ENCODE assay signal across 22 mouse cellular contexts in genomic region chr10:70637640-70638328, GRCm38 (mm10). TPM values are rescaled to one million over a fixed set of nuclear protein-coding genes. Genes with fewer than 3 reads are reported as not detected.
DNase-seq lines count a peak whose midpoint lies in the region; ATAC-seq and TF ChIP-seq lines count a peak whose summit lies in the region.
"Had no signal": no experiment of that assay in that cellular context is flagged by ENCODE, and none has a peak within 500 bp of the region (broad histone marks: within the 10 kb centered on the region; RNA-seq: fewer than 3 reads in every experiment).

No protein-coding gene starts in this region.

- H3K36me3 ChIP-seq in hindbrain, embryonic 11.5 days (ENCODE audit: control insufficient read depth, insufficient read depth, low read length), result no peaks in the 10 kb centered on the region
- no peaks in the 10 kb centered on the region for H3K36me3 ChIP-seq in neural tube, embryonic 11.5 days (ENCODE audit: control insufficient read depth, insufficient read depth, low read length)
- H3K36me3 ChIP-seq in intestine, embryonic 16.5 days (ENCODE audit: control insufficient read depth, insufficient read depth, low read length), result no peaks in the 10 kb centered on the region
- H3K36me3 ChIP-seq: embryonic facial prominence, embryonic 13.5 days had no signal

- intact Hi-C loops in heart, postnatal 14 days (cut with DNase I), result no loop called here

- peak; percentile 54 for DNase-seq in embryo, embryonic 10 days (ENCODE audit: low spot score)
- DNase-seq in embryo, embryonic 9.5 days (ENCODE audit: extremely low spot score), result no peak
- peak; percentile 80 for DNase-seq in brain, embryonic 14.5 days (ENCODE audit: low read depth)
- DNase-seq in hindbrain, embryonic 11.5 days (ENCODE audit: low spot score), result peak; percentile 50
- DNase-seq in neural tube, embryonic 11.5 days (ENCODE audit: low spot score), result peak; percentile 62
- DNase-seq in heart, postnatal 14 days, result no peak
- no peak for DNase-seq in right cerebral cortex, postnatal 36 days (ENCODE audit: low spot score in 2 of 2)
- DNase-seq: adrenal gland, postnatal 25 days; cerebellum, postnatal 14 days; gastrocnemius, postnatal 10 days; heart, postnatal 10 days; kidney, postnatal 36 days; layer of hippocampus, postnatal 36 days had no signal

- peak; percentile 80 for ATAC-seq in hindbrain, embryonic 11.5 days (ENCODE audit: low FRiP score)
- ATAC-seq in neural tube, embryonic 11.5 days (ENCODE audit: insufficient read depth, low FRiP score, low TSS enrichment), result peak; percentile 82
- no peak for ATAC-seq in intestine, embryonic 16.5 days
- ATAC-seq: intestine, postnatal 0 days; lung, postnatal 0 days had no signal

- no peak for TF ChIP-seq POLR2A in brain, embryonic 14.5 days (IDR thresholded peaks at IDR 0.05; ENCODE audit: borderline replicate concordance, extremely low read depth, insufficient read depth, insufficient read length, poor library complexity, severe bottlenecking)

- H3K9me3 ChIP-seq in hindbrain, embryonic 11.5 days (ENCODE audit: control insufficient read depth, low read length), result no peaks in the 10 kb centered on the region
- no peaks in the 10 kb centered on the region for H3K9me3 ChIP-seq in neural tube, embryonic 11.5 days (ENCODE audit: control insufficient read depth, low read length)
- H3K9me3 ChIP-seq in intestine, embryonic 16.5 days (ENCODE audit: control insufficient read depth, low read length), result no peaks in the 10 kb centered on the region
- H3K9me3 ChIP-seq: embryonic facial prominence, embryonic 13.5 days had no signal

- no peak overlapping the region for H3K4me2 ChIP-seq in hindbrain, embryonic 11.5 days (replicated peaks; ENCODE audit: low read depth, low read length)
- peak overlapping the region; percentile 6 for H3K4me2 ChIP-seq in neural tube, embryonic 11.5 days (ENCODE audit: low read depth)
- no peak overlapping the region for H3K4me2 ChIP-seq in intestine, embryonic 16.5 days (ENCODE audit: low read depth, low read length)
- H3K4me2 ChIP-seq: embryonic facial prominence, embryonic 13.5 days had no signal

- peak overlapping the region; percentile 67 for H3K27ac ChIP-seq in hindbrain, embryonic 11.5 days (ENCODE audit: low read depth, low read length)
- peak overlapping the region; percentile 72 for H3K27ac ChIP-seq in neural tube, embryonic 11.5 days (ENCODE audit: low read depth, low read length)
- H3K27ac ChIP-seq in intestine, embryonic 16.5 days (ENCODE audit: low read length), result no peak overlapping the region
- H3K27ac ChIP-seq: embryonic facial prominence, embryonic 13.5 days; liver, embryonic 14.5 days had no signal

- peaks cover 3% of the 10 kb centered on the region; the same call in 1 of the 2 replicates for H3K4me1 ChIP-seq in hindbrain, embryonic 11.5 days (replicated peaks; ENCODE audit: control insufficient read depth, insufficient read depth, low read length)
- peaks cover 14% of the 10 kb centered on the region; the same call in 1 of the 2 replicates for H3K4me1 ChIP-seq in neural tube, embryonic 11.5 days (ENCODE audit: control insufficient read depth, insufficient read depth, low read length)
- no peaks in the 10 kb centered on the region for H3K4me1 ChIP-seq in intestine, embryonic 16.5 days (ENCODE audit: control insufficient read depth, insufficient read depth, low read length)
- H3K4me1 ChIP-seq: megakaryocyte, embryonic 14.5 days had no signal

- WGBS in hindbrain, embryonic 11.5 days, result 46% methylated on average over 12 of the region's 12 CpGs
- WGBS in neural tube, embryonic 11.5 days, result 41% methylated on average over 12 of the region's 12 CpGs
- WGBS in intestine, embryonic 16.5 days, result 83% methylated on average over 12 of the region's 12 CpGs

- TF ChIP-seq CTCF in brain, embryonic 14.5 days (IDR thresholded peaks at IDR 0.05; ENCODE audit: borderline replicate concordance, extremely low read depth, insufficient read depth, insufficient read length), result no peak

- H3K27me3 ChIP-seq in hindbrain, embryonic 11.5 days (ENCODE audit: control insufficient read depth, insufficient read depth, low read length), result no peaks in the 10 kb centered on the region
- H3K27me3 ChIP-seq in neural tube, embryonic 11.5 days (ENCODE audit: control insufficient read depth, insufficient read depth, low read length), result no peaks in the 10 kb centered on the region
- no peaks in the 10 kb centered on the region for H3K27me3 ChIP-seq in intestine, embryonic 16.5 days (replicated peaks; ENCODE audit: control insufficient read depth, insufficient read depth, low read length)
- H3K27me3 ChIP-seq: embryonic facial prominence, embryonic 13.5 days; megakaryocyte, embryonic 14.5 days had no signal

- no peak overlapping the region for H3K9ac ChIP-seq in hindbrain, embryonic 11.5 days (ENCODE audit: low read depth, low read length)
- no peak overlapping the region for H3K9ac ChIP-seq in neural tube, embryonic 11.5 days (ENCODE audit: low read length)
- no peak overlapping the region for H3K9ac ChIP-seq in intestine, embryonic 16.5 days (ENCODE audit: low read depth, low read length)
- H3K9ac ChIP-seq: embryonic facial prominence, embryonic 13.5 days; liver, embryonic 14.5 days had no signal

- H3K4me3 ChIP-seq in hindbrain, embryonic 11.5 days (ENCODE audit: low read depth, low read length), result no peak overlapping the region
- H3K4me3 ChIP-seq in neural tube, embryonic 11.5 days (ENCODE audit: low read depth, low read length), result no peak overlapping the region
- H3K4me3 ChIP-seq in intestine, embryonic 16.5 days (ENCODE audit: low read length), result no peak overlapping the region
- H3K4me3 ChIP-seq: embryonic facial prominence, embryonic 13.5 days; megakaryocyte, embryonic 14.5 days had no signal

RNA-seq across cellular contexts. Expression of gene Phyhipl, which starts 18.0 kb away (rescaled TPM):
- 51.9 and 102 TPM in 2 replicates for polyA plus RNA-seq in brain, embryonic 14.5 days (2012; rRNA removed)
- 118 and 131 TPM in 2 replicates for polyA plus RNA-seq in hindbrain, embryonic 11.5 days (2014; fragmentation: Nextera tagmentation; extraction: Ambion mirVana)
- polyA plus RNA-seq in neural tube, embryonic 11.5 days (2014; fragmentation: Nextera tagmentation; extraction: Ambion mirVana), result 142 and 166 TPM in 2 replicates
- 2.5 and 2.7 TPM in 2 replicates for polyA plus RNA-seq in intestine, embryonic 16.5 days (2015; fragmentation: Nextera tagmentation; extraction: Ambion mirVana)
- not detected for total RNA-seq in heart, postnatal 14 days (2021)
- total RNA-seq: heart, adult 8-10 months; heart, postnatal 10 days; monocyte, adult 5-6 weeks had no signal
- polyA plus RNA-seq: small intestine, adult 2 months had no signal

Comparison
In these comparisons a context has a peak if more than half of its experiments do, and no peak if none do; other contexts are left out.
1. DNase-seq: peak in embryo, embryonic 10 days (single experiment), brain, embryonic 14.5 days (single experiment), hindbrain, embryonic 11.5 days (single experiment) and neural tube, embryonic 11.5 days (single experiment); none in embryo, embryonic 9.5 days (single experiment), heart, postnatal 14 days (0 of 2) and right cerebral cortex, postnatal 36 days (0 of 2).
2. RNA of gene Phyhipl, which starts 18.0 kb away (polyA plus RNA-seq): 142 to 166 TPM in neural tube, embryonic 11.5 days, 118 to 131 TPM in hindbrain, embryonic 11.5 days and 51.9 to 102 TPM in brain, embryonic 14.5 days; 2.5 to 2.7 TPM in intestine, embryonic 16.5 days; every median in the first group is over 10 times any median in the second.